Mouse (Mus musculus): ENCODE measurements around the gene 4930524B15Rik. TPM values are rescaled to one million over a fixed set of nuclear protein-coding genes. Genes with fewer than 3 reads are reported as not detected.

4930524B15Rik gene
- polyA plus RNA-seq, 1 experiment from 2014 or later: 0.32 TPM

- no peak overlapping the region for H3K4me2 ChIP-seq (replicated peaks; ENCODE audit: low read depth, low read length)
- no peak overlapping the region for H3K27ac ChIP-seq (ENCODE audit: low read depth, low read length)
- H3K4me1 ChIP-seq (replicated peaks; ENCODE audit: control insufficient read depth, insufficient read depth, low read length): peaks cover 2% of the 10 kb centered on the region; the same call in 1 of the 2 replicates
Measured at GRCm38 (mm10) chr11:32018201-32018600, 52.8 kb downstream of the 4930524B15Rik start.

DNA sequence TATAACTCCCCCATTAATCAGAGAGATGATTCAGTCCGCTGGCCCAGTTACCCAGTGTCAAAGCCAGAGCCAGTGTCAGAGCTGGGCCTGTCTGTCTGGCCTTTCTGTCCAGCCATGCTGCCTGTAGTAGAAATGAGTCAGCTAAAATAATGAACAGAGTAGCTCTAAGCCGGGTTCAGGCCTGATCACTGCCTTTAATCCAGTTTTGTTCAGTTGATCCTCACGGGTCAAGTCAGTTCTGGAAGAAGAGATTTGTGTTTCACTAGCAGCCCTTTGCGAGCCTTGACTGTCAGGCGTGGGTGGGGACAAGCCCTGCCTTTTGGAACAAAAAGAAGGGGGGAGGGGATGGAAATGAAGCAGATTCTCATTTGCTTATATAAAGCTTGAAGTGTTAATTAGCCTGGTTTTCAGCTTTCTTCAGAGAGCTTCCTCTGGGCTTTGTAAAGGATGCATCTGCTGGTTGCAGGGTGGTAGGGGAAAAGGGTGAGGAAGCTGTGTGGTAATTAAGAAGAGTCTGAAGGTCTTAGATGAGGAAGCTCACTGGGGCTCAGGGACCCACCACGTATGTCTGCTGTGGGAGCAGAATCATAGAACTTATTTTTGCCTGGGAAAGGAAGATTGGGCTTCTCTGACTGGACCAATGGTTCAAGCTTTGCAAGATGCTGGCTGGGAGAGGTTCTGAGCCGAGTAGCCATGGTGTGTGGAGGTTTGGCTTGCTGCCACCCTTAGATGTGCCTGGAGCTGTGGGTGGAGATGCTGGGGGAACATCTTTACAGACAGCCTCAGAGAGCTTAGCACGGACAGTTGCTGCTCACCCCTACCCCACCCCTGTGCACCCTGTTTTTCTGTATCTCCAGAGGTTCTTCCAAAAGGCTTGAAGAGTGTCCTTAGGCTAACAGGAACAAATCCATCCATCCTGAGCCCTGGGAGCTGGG, 54.9 kb downstream of the 4930524B15Rik start:
- Histone ChIP-seq H3K27ac (ENCODE audit: low read depth, low read length) (peak overlapping the region; percentile 36; the same call in 1 of the 2 replicates), H3K4me1 (replicated peaks; ENCODE audit: control insufficient read depth, insufficient read depth, low read length) (peaks cover 2% of the 10 kb centered on the region; the same call in 1 of the 2 replicates), H3K4me2 (replicated peaks; ENCODE audit: low read depth, low read length) (no peak overlapping the region), H3K4me3 (ENCODE audit: low read depth, low read length) (no peak overlapping the region), H3K27me3 (ENCODE audit: control insufficient read depth, insufficient read depth, low read length) (no peaks in the 10 kb centered on the region), H3K36me3 (ENCODE audit: control insufficient read depth, insufficient read depth, low read length) (no peaks in the 10 kb centered on the region), H3K9me3 (ENCODE audit: control insufficient read depth, low read length) (no peaks in the 10 kb centered on the region), H3K9ac (ENCODE audit: low read depth, low read length) (no peak overlapping the region)
- peak; percentile 67 for ATAC-seq (ENCODE audit: low FRiP score)
- WGBS: 38% methylated on average over 8 of the region's 8 CpGs
- DNase-seq (ENCODE audit: low spot score): no peak

More at GRCm38 (mm10) chr11:32018201-32018600, 52.8 kb downstream of the 4930524B15Rik start:
- no peak overlapping the region for H3K4me3 ChIP-seq (ENCODE audit: low read depth, low read length)
- DNase-seq (ENCODE audit: low spot score): no peak
- H3K27me3 ChIP-seq (ENCODE audit: control insufficient read depth, insufficient read depth, low read length): no peaks in the 10 kb centered on the region
- no peaks in the 10 kb centered on the region for H3K9me3 ChIP-seq (ENCODE audit: control insufficient read depth, low read length)
- H3K9ac ChIP-seq (ENCODE audit: low read depth, low read length): no peak overlapping the region
- H3K36me3 ChIP-seq (ENCODE audit: control insufficient read depth, insufficient read depth, low read length): no peaks in the 10 kb centered on the region
- 65% methylated on average over 4 of the region's 4 CpGs for WGBS
- ATAC-seq (ENCODE audit: low FRiP score): no peak

DNA sequence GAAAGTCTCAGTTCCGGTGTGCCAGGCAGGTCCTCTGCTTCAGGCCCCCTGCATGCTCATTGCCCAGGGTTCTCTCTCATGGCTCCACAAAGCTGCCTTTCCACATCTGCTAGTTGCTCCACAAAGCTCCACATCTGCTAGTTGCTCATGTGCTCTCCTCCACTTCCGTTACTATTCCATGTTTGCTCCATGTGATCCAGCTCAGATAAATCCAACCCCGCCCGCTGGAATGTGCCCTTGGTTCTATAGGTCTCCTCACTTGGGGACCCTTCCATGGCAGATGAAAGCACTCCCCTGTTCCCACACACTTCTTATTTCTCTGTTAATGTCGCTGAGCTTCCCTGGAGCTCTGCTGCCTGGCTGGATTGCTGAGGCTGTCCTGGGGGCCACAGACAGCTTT, 61.2 kb downstream of the 4930524B15Rik start:
- WGBS: 62% methylated on average over 5 of the region's 5 CpGs
- peaks cover 3% of the 10 kb centered on the region for H3K4me1 ChIP-seq (replicated peaks; ENCODE audit: control insufficient read depth, insufficient read depth, low read length)
- ATAC-seq (ENCODE audit: low FRiP score) (no peak), DNase-seq (ENCODE audit: low spot score) (no peak)
- peak overlapping the region; percentile 47; the same call in 1 of the 2 replicates for H3K27ac ChIP-seq (ENCODE audit: low read depth, low read length)
- H3K4me3 ChIP-seq (ENCODE audit: low read depth, low read length): no peak overlapping the region
- no peaks in the 10 kb centered on the region for H3K9me3 ChIP-seq (ENCODE audit: control insufficient read depth, low read length)
- no peaks in the 10 kb centered on the region for H3K27me3 ChIP-seq (ENCODE audit: control insufficient read depth, insufficient read depth, low read length)
- H3K4me2 ChIP-seq (replicated peaks; ENCODE audit: low read depth, low read length): no peak overlapping the region
- H3K9ac ChIP-seq (ENCODE audit: low read depth, low read length): no peak overlapping the region
- H3K36me3 ChIP-seq (ENCODE audit: control insufficient read depth, insufficient read depth, low read length): no peaks in the 10 kb centered on the region

GRCm38 (mm10) chr11:32027474-32028342, 62.3 kb downstream of the 4930524B15Rik start:
- Histone ChIP-seq H3K4me2 (replicated peaks; ENCODE audit: low read depth, low read length) (no peak overlapping the region), H3K4me1 (replicated peaks; ENCODE audit: control insufficient read depth, insufficient read depth, low read length) (peaks cover 3% of the 10 kb centered on the region)

DNA sequence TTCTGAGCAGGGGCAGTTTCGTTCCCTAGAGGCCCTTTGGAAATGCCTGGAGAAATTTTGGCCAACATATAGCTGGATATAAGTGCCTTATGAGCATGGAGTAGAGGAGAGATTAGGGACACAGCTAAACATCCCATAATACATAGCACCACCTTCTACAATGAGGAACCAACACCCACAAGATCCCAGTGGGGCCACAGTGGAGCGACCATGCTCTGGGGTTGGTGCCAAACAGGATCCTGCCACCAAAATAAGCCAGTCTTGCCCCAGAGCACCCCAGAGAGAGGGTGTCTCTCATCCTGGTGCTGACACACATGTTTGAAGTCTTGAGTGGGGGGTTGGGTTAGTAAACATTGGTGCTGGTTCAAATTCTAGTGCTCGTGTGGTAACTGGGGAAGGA, 63.2 kb downstream of the 4930524B15Rik start:
- Histone ChIP-seq H3K9me3 (ENCODE audit: control insufficient read depth, low read length) (no peaks in the 10 kb centered on the region), H3K27me3 (ENCODE audit: control insufficient read depth, insufficient read depth, low read length) (no peaks in the 10 kb centered on the region), H3K36me3 (ENCODE audit: control insufficient read depth, insufficient read depth, low read length) (no peaks in the 10 kb centered on the region), H3K27ac (ENCODE audit: low read depth, low read length) (no peak overlapping the region), H3K9ac (ENCODE audit: low read depth, low read length) (no peak overlapping the region), H3K4me1 (replicated peaks; ENCODE audit: control insufficient read depth, insufficient read depth, low read length) (peaks cover 3% of the 10 kb centered on the region), H3K4me3 (ENCODE audit: low read depth, low read length) (no peak overlapping the region), H3K4me2 (replicated peaks; ENCODE audit: low read depth, low read length) (no peak overlapping the region)
- WGBS: 92% methylated on average over 3 of the region's 3 CpGs
- DNase-seq (ENCODE audit: low spot score) (no peak), ATAC-seq (ENCODE audit: low FRiP score) (no peak)

More at GRCm38 (mm10) chr11:32027474-32028342, 62.3 kb downstream of the 4930524B15Rik start:
- no peak overlapping the region for H3K9ac ChIP-seq (ENCODE audit: low read depth, low read length)
- DNase-seq (ENCODE audit: low spot score) (peak; percentile 57), ATAC-seq (ENCODE audit: low FRiP score) (peak; percentile 88)
- no peaks in the 10 kb centered on the region for H3K36me3 ChIP-seq (ENCODE audit: control insufficient read depth, insufficient read depth, low read length)
- H3K4me3 ChIP-seq (ENCODE audit: low read depth, low read length): no peak overlapping the region
- H3K27ac ChIP-seq (ENCODE audit: low read depth, low read length): 0 out of 2 replicates have a peak overlapping the region, but pooled peaks have one; percentile 20
- no peaks in the 10 kb centered on the region for H3K9me3 ChIP-seq (ENCODE audit: control insufficient read depth, low read length)
- H3K27me3 ChIP-seq (ENCODE audit: control insufficient read depth, insufficient read depth, low read length): no peaks in the 10 kb centered on the region
- 56% methylated on average over 7 of the region's 7 CpGs for WGBS

Other genes starting within 250 kb of the 4930524B15Rik start
- 14.3 and 16.7 TPM in 2 replicates for gene Cpeb4, start 93.4 kb upstream of the 4930524B15Rik start, polyA plus RNA-seq (2014; fragmentation: Nextera tagmentation; extraction: Ambion mirVana)
- gene Nsg2, start 34.9 kb downstream of the 4930524B15Rik start, polyA plus RNA-seq (2014; fragmentation: Nextera tagmentation; extraction: Ambion mirVana): 44.3 and 44.9 TPM in 2 replicates
- gene Il9r, start 234.7 kb downstream of the 4930524B15Rik start, polyA plus RNA-seq (2014; fragmentation: Nextera tagmentation; extraction: Ambion mirVana): not detected in 2 replicates
- gene Snrnp25, start 239.8 kb downstream of the 4930524B15Rik start, polyA plus RNA-seq (2014; fragmentation: Nextera tagmentation; extraction: Ambion mirVana): 82.5 and 84.2 TPM in 2 replicates